Mouse (Mus musculus) MEL (cell line): Measurements from ENCODE around the gene Ednrb.

Experiments
- CTCF ChIP-seq, 3 experiments: IDR thresholded peaks in 2 of 3; conservative IDR thresholded peaks in 1 of 3; 2 replicates each; pipeline ENCODE4 v1.5.1; 2011 to 2012; ENCODE audit warnings: low read length in 3 of 3, low read depth in 2 of 3, mild to moderate bottlenecking in 2 of 3, improper control_type of control experiment in 1 of 3, inconsistent platforms in 1 of 3, mixed read lengths in 1 of 3, moderate library complexity in 1 of 3; ENCODE audit not compliant: control insufficient read depth in 1 of 3, insufficient read depth in 1 of 3, poor library complexity in 1 of 3, severe bottlenecking in 1 of 3
- JUND ChIP-seq: IDR thresholded peaks from 2 replicates; pipeline ENCODE4 v1.6.1; 2011; ENCODE audit warnings: low read depth, mild to moderate bottlenecking, improper control_type of control experiment, low read length
- KAT2A ChIP-seq: conservative IDR thresholded peaks from 2 replicates; pipeline ENCODE4 v1.6.1; 2012; ENCODE audit warnings: low read depth, low read length, improper control_type of control experiment, inconsistent platforms
- POLR2A ChIP-seq, 2 experiments: IDR thresholded peaks; 2 replicates each; pipeline ENCODE4 v1.6.1; 2011 to 2012; ENCODE audit warnings: low read length in 2 of 2, mild to moderate bottlenecking in 2 of 2, control low read depth in 1 of 2, improper control_type of control experiment in 1 of 2, low read depth in 1 of 2, moderate library complexity in 1 of 2; ENCODE audit not compliant: control insufficient read depth in 1 of 2, insufficient read depth in 1 of 2, poor library complexity in 1 of 2
- RCOR1 ChIP-seq: IDR thresholded peaks from 2 replicates; pipeline ENCODE4 v1.6.1; 2012; ENCODE audit warnings: low read depth, mild to moderate bottlenecking, inconsistent platforms, low read length, improper control_type of control experiment
- ZMIZ1 ChIP-seq: IDR thresholded peaks from 2 replicates; pipeline ENCODE4 v1.6.1; 2012; ENCODE audit warnings: low read depth, mild to moderate bottlenecking, inconsistent platforms, low read length, improper control_type of control experiment, moderate library complexity

DNA sequence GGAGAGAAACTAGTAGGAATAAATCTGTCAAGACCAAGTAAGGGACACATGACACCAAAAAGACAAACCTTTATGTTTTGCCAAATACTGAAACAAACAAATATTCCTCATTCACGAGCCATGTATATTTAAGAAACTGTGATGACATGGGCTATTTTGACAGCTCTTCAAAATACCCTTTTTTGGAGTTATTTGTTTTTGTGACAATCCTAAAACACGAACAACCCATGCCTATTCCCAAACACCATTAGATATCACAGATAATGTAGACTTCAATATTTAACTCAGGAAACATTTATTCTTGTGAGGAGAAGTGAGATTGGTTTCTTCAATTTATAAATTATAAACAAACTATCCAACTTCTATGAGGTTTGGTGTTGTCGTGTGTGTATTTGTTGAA lies 32.4 kb upstream of the Ednrb start:
- no peak for TF ChIP-seq ZMIZ1
- TF ChIP-seq CTCF (IDR thresholded peaks at IDR 0.05 in 2 of 3, conservative IDR thresholded peaks at IDR 0.05 in 1 of 3; ENCODE audit: control insufficient read depth in 1 of 3, insufficient read depth in 1 of 3, low read depth in 2 of 3, low read length in 3 of 3, poor library complexity in 1 of 3, severe bottlenecking in 1 of 3), result no peak
- TF ChIP-seq KAT2A, result no peak
- no peak for TF ChIP-seq JUND
- no peak for TF ChIP-seq POLR2A (IDR thresholded peaks at IDR 0.05; ENCODE audit: control insufficient read depth in 1 of 2, insufficient read depth in 1 of 2, low read depth in 1 of 2, low read length in 2 of 2, poor library complexity in 1 of 2)
- TF ChIP-seq RCOR1, result no peak
